Mouse (Mus musculus) embryonic facial prominence, embryonic 12.5 days (tissue): ENCODE results near the gene Dcaf10. TPM values are rescaled to one million over a fixed set of nuclear protein-coding genes. Genes with fewer than 3 reads are reported as not detected.

Experiments used
- ATAC-seq: fragments of 200-750 bp; cut with Nextera tagmentation; 2 replicates; pipeline ENCODE4 v1.8.0; 2017; ENCODE audit not compliant: insufficient number of reproducible peaks, insufficient read depth, low FRiP score, low TSS enrichment
- H3K27ac ChIP-seq: fragments of 300-500 bp; sonication (generic); 2 replicates; pipeline ENCODE4 v1.5.1; 2016; ENCODE audit warnings: mild to moderate bottlenecking
- H3K27me3 ChIP-seq: fragments of 300-500 bp; sonication (generic); 2 replicates; pipeline ENCODE4 v1.6.1; 2016; ENCODE audit warnings: mild to moderate bottlenecking, moderate library complexity
- H3K36me3 ChIP-seq: fragments of 300-500 bp; sonication (generic); 2 replicates; pipeline ENCODE4 v1.6.1; 2016; ENCODE audit warnings: mild to moderate bottlenecking
- H3K4me1 ChIP-seq: fragments of 300-500 bp; sonication (generic); 2 replicates; pipeline ENCODE4 v1.6.1; 2016
- H3K4me2 ChIP-seq: fragments of 300-500 bp; sonication (generic); replicated peaks from 2 replicates; pipeline ENCODE4 v1.6.1; 2016; ENCODE audit warnings: mild to moderate bottlenecking, moderate library complexity
- H3K4me3 ChIP-seq: fragments of 300-500 bp; sonication (generic); 2 replicates; pipeline ENCODE4 v1.5.1; 2016; ENCODE audit warnings: mild to moderate bottlenecking
- H3K9ac ChIP-seq: fragments of 300-500 bp; sonication (generic); 2 replicates; pipeline ENCODE4 v1.6.1; 2016; ENCODE audit warnings: mild to moderate bottlenecking, moderate library complexity
- H3K9me3 ChIP-seq: fragments of 300-500 bp; sonication (generic); 2 replicates; pipeline ENCODE4 v1.6.1; 2016; ENCODE audit warnings: mild to moderate bottlenecking, moderate library complexity
- WGBS: fragments of 180-500 bp; shearing (Covaris S2); methylation state at CpG from one replicate; pipeline ENCODE4 v1.1.7; 2016; 5-methylcytosine and 5-hydroxymethylcytosine counted together
- microRNA-seq: library from miRNA; unstranded; fragments of <30 nt; microRNA quantifications from one replicate; pipeline ENCODE4, GENCODE M21; 2017
- polyA plus RNA-seq: library from polyadenylated mRNA; unstranded; fragments of >200 nt; fragmentation: Nextera tagmentation; extraction: Ambion mirVana; gene quantifications from 2 replicates; pipeline ENCODE4 v1.2.1, GENCODE M21; 2016

Dcaf10 gene
- polyA plus RNA-seq, 1 experiment from 2014 or later, result 18.4 TPM

GRCm38 (mm10) chr4:45422640-45423039 lies 80.7 kb downstream of the Dcaf10 start:
- Histone ChIP-seq H3K9ac (no peak overlapping the region), H3K4me1 (peaks cover 22% of the 10 kb centered on the region), H3K9me3 (no peaks in the 10 kb centered on the region), H3K27me3 (no peaks in the 10 kb centered on the region), H3K4me2 (no peak overlapping the region), H3K4me3 (no peak overlapping the region), H3K36me3 (no peaks in the 10 kb centered on the region), H3K27ac (no peak overlapping the region)
- no peak for ATAC-seq
- 85% methylated on average over 10 of the region's 10 CpGs for WGBS

GRCm38 (mm10) chr4:45423406-45423805 lies 81.5 kb downstream of the Dcaf10 start:
- no peak for ATAC-seq

GRCm38 (mm10) chr4:45426724-45427457 lies 85.0 kb downstream of the Dcaf10 start:
- no peaks in the 10 kb centered on the region for H3K9me3 ChIP-seq
- H3K9ac ChIP-seq, result no peak overlapping the region
- H3K36me3 ChIP-seq, result no peaks in the 10 kb centered on the region
- H3K27ac ChIP-seq, result no peak overlapping the region
- no peaks in the 10 kb centered on the region; the same call in 1 of the 2 replicates for H3K27me3 ChIP-seq
- peaks cover 9% of the 10 kb centered on the region for H3K4me1 ChIP-seq
- no peak overlapping the region for H3K4me3 ChIP-seq
- no peak for ATAC-seq
- no peak overlapping the region for H3K4me2 ChIP-seq
- WGBS, result 64% methylated on average over 13 of the region's 13 CpGs

More at GRCm38 (mm10) chr4:45423406-45423805, 81.5 kb downstream of the Dcaf10 start:
- no peaks in the 10 kb centered on the region for H3K9me3 ChIP-seq
- H3K4me3 ChIP-seq, result no peak overlapping the region
- H3K36me3 ChIP-seq, result no peaks in the 10 kb centered on the region
- WGBS, result 29% methylated on average over 8 of the region's 8 CpGs
- H3K4me1 ChIP-seq, result peaks cover 22% of the 10 kb centered on the region
- H3K27me3 ChIP-seq, result no peaks in the 10 kb centered on the region
- no peak overlapping the region for H3K9ac ChIP-seq
- H3K27ac ChIP-seq, result 0 out of 2 replicates have a peak overlapping the region, but pooled peaks have one; percentile 23
- no peak overlapping the region for H3K4me2 ChIP-seq

Small RNA genes lying within 50 kb of the gene (microRNA-seq; reads per million reads assigned to microRNA genes)
- not detected for gene Gm25692

Other genes starting within 250 kb of the Dcaf10 start
- gene Tomm5, start 234.0 kb upstream of the Dcaf10 start, polyA plus RNA-seq, result 195 and 207 TPM in 2 replicates
- gene Frmpd1, start 157.2 kb upstream of the Dcaf10 start, polyA plus RNA-seq, result 2.5 and 3.8 TPM in 2 replicates
- gene Trmt10b, start 45.0 kb upstream of the Dcaf10 start, polyA plus RNA-seq, result 19.4 and 20.5 TPM in 2 replicates
- gene Exosc3, start 631 bp downstream of the Dcaf10 start, polyA plus RNA-seq, result 83.8 and 86.3 TPM in 2 replicates
- 79.8 and 80.5 TPM in 2 replicates for gene Slc25a51, start 66.7 kb downstream of the Dcaf10 start, polyA plus RNA-seq
- gene Shb, start 190.4 kb downstream of the Dcaf10 start, polyA plus RNA-seq, result 8.3 and 9.6 TPM in 2 replicates